In the genomic region with DNA sequence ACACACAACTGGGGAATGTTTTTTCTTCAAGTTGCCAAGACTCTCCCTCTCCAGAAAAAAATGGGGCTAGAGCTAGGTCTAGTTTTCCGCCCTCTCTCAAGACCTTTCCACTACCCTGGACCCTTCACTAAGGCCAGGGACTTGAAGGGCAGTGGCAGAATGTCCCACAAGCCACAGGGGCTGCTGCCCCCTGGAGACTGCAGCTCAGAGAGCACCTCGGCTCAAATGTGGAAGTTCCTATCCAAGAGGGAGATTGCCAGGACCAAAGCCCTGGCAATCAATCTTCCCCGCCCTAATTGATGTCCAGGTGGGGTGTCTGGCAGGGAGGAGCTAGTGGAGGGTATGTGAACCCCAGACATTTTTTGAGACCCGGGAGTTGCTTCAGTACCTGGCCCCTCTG, we compare ENCODE assay signal across 10 mouse cellular contexts. TPM values are rescaled to one million over a fixed set of nuclear protein-coding genes. Genes with fewer than 3 reads are reported as not detected.
DNase-seq lines count a peak whose midpoint lies in the region; ATAC-seq and TF ChIP-seq lines count a peak whose summit lies in the region.
"Had no signal": no experiment of that assay in that cellular context is flagged by ENCODE, and none has a peak within 500 bp of the region (broad histone marks: within the 10 kb centered on the region; RNA-seq: fewer than 3 reads in every experiment).

No protein-coding gene starts in this region.

- no peak overlapping the region for H3K4me3 ChIP-seq in heart, postnatal 0 days (ENCODE audit: low read depth, low read length)
- no peak overlapping the region for H3K4me3 ChIP-seq in embryonic facial prominence, embryonic 12.5 days
- H3K4me3 ChIP-seq in midbrain, embryonic 14.5 days (replicated peaks; ENCODE audit: low read depth, low read length): peak overlapping the region; percentile 47

- TF ChIP-seq CTCF in heart, postnatal 0 days (IDR thresholded peaks at IDR 0.05; ENCODE audit: low read depth): peak; percentile 24; the same call in 1 of the 2 replicates

- no peak overlapping the region for H3K4me2 ChIP-seq in heart, postnatal 0 days (ENCODE audit: low read depth, low read length)
- H3K4me2 ChIP-seq in embryonic facial prominence, embryonic 12.5 days (replicated peaks): peak overlapping the region; percentile 95; the same call in 1 of the 2 replicates
- H3K4me2 ChIP-seq in midbrain, embryonic 14.5 days (ENCODE audit: low read length): peak overlapping the region; percentile 94

- DNase-seq in heart, postnatal 0 days (ENCODE audit: low spot score): no peak
- no peak for DNase-seq in heart, adult 11 months
- DNase-seq in ES-CJ7 (ENCODE audit: low read depth, low spot score): peak; percentile 34
- no peak for DNase-seq in midbrain, embryonic 14.5 days
- no peak for DNase-seq in adrenal gland, postnatal 25 days
- no peak for DNase-seq in urinary bladder, postnatal 25 days (ENCODE audit: low spot score)
- no peak for DNase-seq in gastrocnemius, postnatal 4 days (ENCODE audit: low spot score in 2 of 2)
- DNase-seq: thymus, postnatal 36 days had no signal

- H3K9ac ChIP-seq in heart, postnatal 0 days (replicated peaks; ENCODE audit: low read depth, low read length): no peak overlapping the region
- no peak overlapping the region for H3K9ac ChIP-seq in embryonic facial prominence, embryonic 12.5 days
- H3K9ac ChIP-seq in midbrain, embryonic 14.5 days (replicated peaks; ENCODE audit: low read length): peak overlapping the region; percentile 61; the same call in 1 of the 2 replicates

- no peak overlapping the region for H3K27ac ChIP-seq in heart, postnatal 0 days (ENCODE audit: low read depth)
- no peak overlapping the region for H3K27ac ChIP-seq in embryonic facial prominence, embryonic 12.5 days
- no peak overlapping the region for H3K27ac ChIP-seq in midbrain, embryonic 14.5 days (replicated peaks; ENCODE audit: low read depth, low read length)

- no peaks in the 10 kb centered on the region for H3K9me3 ChIP-seq in heart, postnatal 0 days (replicated peaks; ENCODE audit: control insufficient read depth, low read length)
- no peaks in the 10 kb centered on the region for H3K9me3 ChIP-seq in embryonic facial prominence, embryonic 12.5 days
- no peaks in the 10 kb centered on the region for H3K9me3 ChIP-seq in midbrain, embryonic 14.5 days (ENCODE audit: control insufficient read depth, low read length)

- ATAC-seq in heart, postnatal 0 days (ENCODE audit: insufficient read depth, low read depth): no peak
- ATAC-seq in embryonic facial prominence, embryonic 12.5 days (ENCODE audit: insufficient number of reproducible peaks, insufficient read depth, low FRiP score, low TSS enrichment): no peak
- ATAC-seq in midbrain, embryonic 14.5 days (ENCODE audit: low FRiP score, low TSS enrichment): no peak

- TF ChIP-seq EP300 in heart, postnatal 0 days (IDR thresholded peaks at IDR 0.05; ENCODE audit: low read depth): no peak

- peaks cover 94% of the 10 kb centered on the region for H3K27me3 ChIP-seq in heart, postnatal 0 days (ENCODE audit: control insufficient read depth, insufficient read depth, low read length)
- peaks cover 89% of the 10 kb centered on the region for H3K27me3 ChIP-seq in embryonic facial prominence, embryonic 12.5 days
- peaks cover 20% of the 10 kb centered on the region for H3K27me3 ChIP-seq in midbrain, embryonic 14.5 days (ENCODE audit: control insufficient read depth, insufficient read depth, low read length)

- H3K36me3 ChIP-seq in heart, postnatal 0 days (replicated peaks; ENCODE audit: control insufficient read depth, insufficient read depth, low read length): no peaks in the 10 kb centered on the region
- H3K36me3 ChIP-seq in embryonic facial prominence, embryonic 12.5 days: no peaks in the 10 kb centered on the region
- no peaks in the 10 kb centered on the region for H3K36me3 ChIP-seq in midbrain, embryonic 14.5 days (ENCODE audit: control insufficient read depth, insufficient read depth, low read length)

- 0 out of 2 replicates have a peak, but pooled peaks cover 13% of the 10 kb centered on the region for H3K4me1 ChIP-seq in heart, postnatal 0 days (ENCODE audit: control insufficient read depth, insufficient read depth)
- H3K4me1 ChIP-seq in embryonic facial prominence, embryonic 12.5 days: peaks cover 37% of the 10 kb centered on the region
- peaks cover 43% of the 10 kb centered on the region for H3K4me1 ChIP-seq in midbrain, embryonic 14.5 days (ENCODE audit: control insufficient read depth, insufficient read depth, low read length)

- 32% methylated on average over 4 of the region's 4 CpGs for WGBS in heart, postnatal 0 days
- 21% methylated on average over 4 of the region's 4 CpGs for WGBS in embryonic facial prominence, embryonic 12.5 days
- WGBS in midbrain, embryonic 14.5 days: 48% methylated on average over 4 of the region's 4 CpGs

RNA-seq across cellular contexts. Expression of a gene that starts 4.9 kb away (rescaled TPM):
- not detected in 2 replicates for total RNA-seq in heart, postnatal 0 days (2014; rRNA removed; ENCODE audit: low replicate concordance)
- 0.12 and 0.18 TPM in 2 replicates for polyA plus RNA-seq in heart, postnatal 0 days (2015; fragmentation: Nextera tagmentation; extraction: Ambion mirVana)
- polyA plus RNA-seq in embryonic facial prominence, embryonic 12.5 days (2016; fragmentation: Nextera tagmentation; extraction: Ambion mirVana): 7.6 and 8.7 TPM in 2 replicates
- polyA plus RNA-seq in midbrain, embryonic 14.5 days (2014; fragmentation: Nextera tagmentation; extraction: Ambion mirVana): 18.6 and 21.6 TPM in 2 replicates
- total RNA-seq in adrenal gland, postnatal 25 days (2021): not detected in 2 replicates
- 1 to 10 TPM; 3.6 to 4.4 TPM for total RNA-seq in gastrocnemius, postnatal 4 days (2021)
- total RNA-seq: hematopoietic stem cell, adult 5-6 weeks had no signal

RNA-seq across cellular contexts. Expression of a gene that starts 7.9 kb away (rescaled TPM):
- not detected in 2 replicates for total RNA-seq in heart, postnatal 0 days (2014; rRNA removed; ENCODE audit: low replicate concordance)
- not detected in 2 replicates for polyA plus RNA-seq in heart, postnatal 0 days (2015; fragmentation: Nextera tagmentation; extraction: Ambion mirVana)
- polyA plus RNA-seq in embryonic facial prominence, embryonic 12.5 days (2016; fragmentation: Nextera tagmentation; extraction: Ambion mirVana): not detected in 2 replicates
- polyA plus RNA-seq in midbrain, embryonic 14.5 days (2014; fragmentation: Nextera tagmentation; extraction: Ambion mirVana): not detected in 2 replicates
- total RNA-seq in adrenal gland, postnatal 25 days (2021): not detected in 2 replicates
- not detected for total RNA-seq in gastrocnemius, postnatal 4 days (2021)
- total RNA-seq: hematopoietic stem cell, adult 5-6 weeks had no signal

RNA-seq across cellular contexts. Expression of a gene that starts 25.7 kb away (rescaled TPM):
- total RNA-seq in heart, postnatal 0 days (2014; rRNA removed; ENCODE audit: low replicate concordance): 2.7 TPM in 1 of 2 replicates, not detected in the other
- 0.08 and 0.14 TPM in 2 replicates for polyA plus RNA-seq in heart, postnatal 0 days (2015; fragmentation: Nextera tagmentation; extraction: Ambion mirVana)
- 2.1 and 2.4 TPM in 2 replicates for polyA plus RNA-seq in embryonic facial prominence, embryonic 12.5 days (2016; fragmentation: Nextera tagmentation; extraction: Ambion mirVana)
- polyA plus RNA-seq in midbrain, embryonic 14.5 days (2014; fragmentation: Nextera tagmentation; extraction: Ambion mirVana): 0.88 and 0.96 TPM in 2 replicates
- 0.43 TPM in 1 of 2 replicates, not detected in the other for total RNA-seq in adrenal gland, postnatal 25 days (2021)
- 1 to 10 TPM; 3.4 to 5.6 TPM for total RNA-seq in gastrocnemius, postnatal 4 days (2021)
